Mouse (Mus musculus) ES-Bruce4 (cell line): Measurements from ENCODE around the gene Tbx22. TPM values are rescaled to one million over a fixed set of nuclear protein-coding genes. Genes with fewer than 3 reads are reported as not detected.

ENCODE experiments used
- H3K27ac ChIP-seq: 2 replicates; pipeline ENCODE4 v1.5.1; 2012; ENCODE audit warnings: low read length, inconsistent platforms; ENCODE audit not compliant: insufficient read depth
- H3K27me3 ChIP-seq: 2 replicates; pipeline ENCODE4 v1.6.1; 2012; ENCODE audit warnings: mild to moderate bottlenecking, low read length, inconsistent platforms; ENCODE audit not compliant: control insufficient read depth, poor library complexity, insufficient read depth, severe bottlenecking
- H3K36me3 ChIP-seq: 2 replicates; pipeline ENCODE4 v1.6.1; 2012; ENCODE audit warnings: inconsistent platforms, mild to moderate bottlenecking, low read length, moderate library complexity; ENCODE audit not compliant: control insufficient read depth, poor library complexity, insufficient read depth, severe bottlenecking
- H3K4me1 ChIP-seq: one replicate; pipeline ENCODE4 v1.8.1; 2011; ENCODE audit warnings: low read length; ENCODE audit not compliant: control insufficient read depth, insufficient read depth
- H3K4me3 ChIP-seq: 2 replicates; pipeline ENCODE4 v1.5.1; 2011; ENCODE audit warnings: low read depth, mild to moderate bottlenecking, low read length
- H3K9ac ChIP-seq: 2 replicates; pipeline ENCODE4 v1.6.1; 2012; ENCODE audit warnings: low read depth, mild to moderate bottlenecking, inconsistent platforms; ENCODE audit not compliant: poor library complexity, severe bottlenecking
- H3K9me3 ChIP-seq: replicated peaks from 2 replicates; pipeline ENCODE4 v1.6.1; 2012; ENCODE audit warnings: mild to moderate bottlenecking, low read length, inconsistent platforms; ENCODE audit not compliant: control insufficient read depth, poor library complexity, insufficient read depth, severe bottlenecking
- CTCF ChIP-seq: IDR thresholded peaks from one replicate; pipeline ENCODE4 v1.8.1; 2011; ENCODE audit warnings: low read depth, low read length
- EP300 ChIP-seq: IDR thresholded peaks from 2 replicates; pipeline ENCODE4 v1.6.1; 2011; ENCODE audit warnings: low read depth, low read length; ENCODE audit not compliant: insufficient read depth
- POLR2A ChIP-seq: IDR thresholded peaks from one replicate; pipeline ENCODE4 v1.8.1; 2011; ENCODE audit warnings: low read length; ENCODE audit not compliant: insufficient read depth
- polyA plus RNA-seq: library from polyadenylated mRNA; stranded (reverse); fragments of >200 nt; gene quantifications from 2 replicates; pipeline ENCODE4 v1.2.4, GENCODE M21; 2011; ENCODE audit warnings: low read depth; ENCODE audit not compliant: missing spikeins, insufficient read depth, insufficient read length

The Tbx22 gene
- not detected in 2 replicates for polyA plus RNA-seq

DNA sequence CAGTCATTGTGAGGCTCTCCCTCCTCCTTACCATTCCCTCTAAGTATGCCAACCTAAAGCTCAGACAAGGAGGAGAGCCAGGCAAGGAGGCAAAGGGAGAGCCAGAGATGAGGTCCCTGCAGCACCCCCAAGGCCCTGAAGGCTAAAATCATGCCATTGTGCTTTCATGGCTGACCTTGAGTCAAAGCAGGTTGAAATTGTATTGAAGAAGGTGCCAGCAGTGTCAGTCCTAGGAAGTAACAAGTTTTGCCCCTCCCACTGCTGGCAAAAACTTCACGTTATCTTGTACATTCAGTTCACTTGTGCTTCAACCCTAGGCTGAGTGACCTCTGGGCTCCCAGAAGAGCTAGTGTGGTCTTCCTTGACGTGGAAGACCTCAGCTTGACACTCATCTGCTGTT lies at the start of gene Tbx22:
TSS of gene Tbx22 (plus strand) at position 301 of the 400 bp plus-strand sequence.
- no peaks in the 10 kb centered on the region for H3K9me3 ChIP-seq
- no peaks in the 10 kb centered on the region for H3K27me3 ChIP-seq
- H3K36me3 ChIP-seq = no peaks in the 10 kb centered on the region
- H3K4me1 ChIP-seq = no peaks in the 10 kb centered on the region
- TF ChIP-seq EP300 (no peak), CTCF (no peak), POLR2A (no peak)
- H3K27ac ChIP-seq = no peak within 1 kb of the TSS
- no peak within 1 kb of the TSS for H3K9ac ChIP-seq
- no peak within 1 kb of the TSS for H3K4me3 ChIP-seq

- Histone ChIP-seq H3K36me3 (no peaks in the 10 kb centered on the region), H3K27me3 (no peaks in the 10 kb centered on the region)
- TF ChIP-seq POLR2A (no peak), EP300 (no peak), CTCF (no peak)
Measured at GRCm38 (mm10) chrX:107668677-107669076, 913 bp downstream of the Tbx22 start.

DNA sequence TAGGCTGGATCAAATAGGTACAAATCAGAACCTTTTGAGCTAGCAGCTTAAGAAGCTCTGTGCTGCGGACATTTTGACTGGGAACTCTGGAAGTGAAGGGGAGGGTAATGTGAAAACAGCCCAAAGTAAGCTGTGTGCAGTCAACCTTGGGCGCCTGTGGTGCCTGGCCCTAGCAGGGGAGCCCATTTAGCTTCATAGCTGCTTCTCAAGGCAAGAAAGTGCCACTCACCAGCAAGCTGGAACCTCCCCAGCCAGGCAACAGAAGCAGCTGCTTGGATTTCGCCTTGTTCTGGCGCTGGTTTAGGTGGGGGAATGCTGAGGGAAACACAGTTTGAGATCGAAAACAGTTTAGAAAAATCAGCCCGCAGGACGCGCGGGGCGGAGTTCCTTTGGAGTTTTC lies 11.4 kb downstream of the Tbx22 start:
- Histone ChIP-seq H3K4me3 (peak overlapping the region; percentile 22), H3K9ac (no peak overlapping the region), H3K36me3 (no peaks in the 10 kb centered on the region), H3K4me1 (no peaks in the 10 kb centered on the region), H3K27me3 (no peaks in the 10 kb centered on the region), H3K27ac (no peak overlapping the region), H3K9me3 (no peaks in the 10 kb centered on the region)
- TF ChIP-seq POLR2A (no peak), EP300 (no peak), CTCF (no peak)

More at GRCm38 (mm10) chrX:107668677-107669076, 913 bp downstream of the Tbx22 start:
- Histone ChIP-seq H3K4me1 (no peaks in the 10 kb centered on the region), H3K4me3 (no peak overlapping the region), H3K27ac (no peak overlapping the region), H3K9me3 (no peaks in the 10 kb centered on the region), H3K9ac (no peak overlapping the region)

DNA sequence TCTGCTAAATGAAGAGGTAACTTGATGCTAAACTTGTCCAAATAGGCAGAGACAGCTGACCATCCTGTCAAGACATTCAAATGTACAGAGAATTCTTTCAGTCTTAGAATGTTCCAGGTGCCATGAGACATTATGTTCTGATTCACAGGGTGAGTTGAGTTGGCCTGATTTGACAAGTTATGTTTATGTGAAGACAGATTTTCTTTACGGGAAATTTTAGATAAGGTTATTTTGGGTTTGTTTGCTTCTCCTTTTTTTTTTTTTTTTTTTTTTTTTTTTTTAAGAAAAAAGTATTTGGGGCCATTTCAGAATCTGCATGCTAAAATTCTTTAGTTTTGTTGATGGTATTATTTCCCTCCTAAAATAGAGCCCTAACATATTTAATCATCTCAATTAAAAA lies 40.8 kb downstream of the Tbx22 start:
- Histone ChIP-seq H3K9me3 (no peaks in the 10 kb centered on the region), H3K36me3 (no peaks in the 10 kb centered on the region), H3K27ac (no peak overlapping the region), H3K4me3 (no peak overlapping the region), H3K4me1 (no peaks in the 10 kb centered on the region), H3K9ac (no peak overlapping the region), H3K27me3 (no peaks in the 10 kb centered on the region)
- TF ChIP-seq EP300 (no peak), POLR2A (no peak), CTCF (no peak)

- Histone ChIP-seq H3K27ac (no peak overlapping the region), H3K27me3 (no peaks in the 10 kb centered on the region), H3K9ac (no peak overlapping the region), H3K4me1 (no peaks in the 10 kb centered on the region), H3K4me3 (no peak overlapping the region), H3K9me3 (no peaks in the 10 kb centered on the region), H3K36me3 (no peaks in the 10 kb centered on the region)
- TF ChIP-seq POLR2A = no peak
- no peak for TF ChIP-seq CTCF
- no peak for TF ChIP-seq EP300
Measured at GRCm38 (mm10) chrX:107723541-107723940, 55.8 kb downstream of the Tbx22 start.

Other genes starting within 250 kb of the Tbx22 start
- 0.19 TPM in 1 of 2 replicates, not detected in the other for gene Tent5d, start 124.6 kb downstream of the Tbx22 start, polyA plus RNA-seq
- 10.5 and 11.3 TPM in 2 replicates for gene 2610002M06Rik, start 148.4 kb downstream of the Tbx22 start, polyA plus RNA-seq